Mouse (Mus musculus) inflammation-experienced regulatory T-cells (primary cell): Measurements from ENCODE around the gene Pmvk. TPM values are rescaled to one million over a fixed set of nuclear protein-coding genes. Genes with fewer than 3 reads are reported as not detected.

Experiments
- polyA plus RNA-seq, 2 experiments: library from polyadenylated mRNA; unstranded; fragments of 100-300 nt; shearing (Covaris generic); gene quantifications; one replicate each; pipeline ENCODE4 v1.2.1; 2017

Pmvk gene
- 10 to 100 TPM; 17.2 to 17.9 TPM for polyA plus RNA-seq

DNA sequence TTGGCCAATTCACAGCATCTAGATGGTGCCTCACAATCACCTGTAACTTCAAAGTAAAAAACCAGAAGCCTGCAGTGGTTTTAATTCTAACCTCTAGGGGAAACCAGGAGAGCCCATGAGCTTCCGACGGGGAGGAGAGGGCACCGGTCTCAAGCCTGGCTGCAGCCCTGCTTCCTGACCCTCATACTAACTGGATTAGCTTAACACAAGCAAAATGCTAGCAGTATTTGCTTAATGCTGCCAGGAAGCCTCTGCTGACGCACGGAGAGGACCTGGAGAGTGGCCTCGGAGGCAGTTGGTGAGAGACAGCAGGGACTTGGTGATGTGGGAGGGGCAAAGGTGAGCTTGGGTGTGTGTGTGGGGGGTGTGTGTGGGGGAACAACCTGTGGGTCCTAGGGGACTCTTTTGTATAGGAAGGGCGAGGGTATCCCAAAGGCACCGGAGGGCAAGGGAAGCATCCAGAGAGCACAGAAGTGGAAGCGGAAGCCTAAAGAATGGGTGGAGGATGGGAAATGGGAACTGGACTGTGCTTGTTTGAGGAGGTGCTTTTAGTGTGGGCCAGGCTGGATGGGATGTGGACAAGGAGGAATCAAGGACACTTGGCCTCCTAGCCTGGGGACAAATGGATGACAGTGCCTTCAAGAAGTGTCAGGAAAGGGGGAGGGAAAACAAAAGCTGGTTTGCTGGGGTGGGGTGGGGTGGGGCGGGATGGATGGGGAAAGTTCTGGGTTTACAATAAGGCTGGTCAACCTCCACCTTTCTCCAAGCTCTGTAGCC is at the start of gene Pmvk:
TSS of gene Pmvk (plus strand) at position 141 of the 777 bp plus-strand sequence.

DNA sequence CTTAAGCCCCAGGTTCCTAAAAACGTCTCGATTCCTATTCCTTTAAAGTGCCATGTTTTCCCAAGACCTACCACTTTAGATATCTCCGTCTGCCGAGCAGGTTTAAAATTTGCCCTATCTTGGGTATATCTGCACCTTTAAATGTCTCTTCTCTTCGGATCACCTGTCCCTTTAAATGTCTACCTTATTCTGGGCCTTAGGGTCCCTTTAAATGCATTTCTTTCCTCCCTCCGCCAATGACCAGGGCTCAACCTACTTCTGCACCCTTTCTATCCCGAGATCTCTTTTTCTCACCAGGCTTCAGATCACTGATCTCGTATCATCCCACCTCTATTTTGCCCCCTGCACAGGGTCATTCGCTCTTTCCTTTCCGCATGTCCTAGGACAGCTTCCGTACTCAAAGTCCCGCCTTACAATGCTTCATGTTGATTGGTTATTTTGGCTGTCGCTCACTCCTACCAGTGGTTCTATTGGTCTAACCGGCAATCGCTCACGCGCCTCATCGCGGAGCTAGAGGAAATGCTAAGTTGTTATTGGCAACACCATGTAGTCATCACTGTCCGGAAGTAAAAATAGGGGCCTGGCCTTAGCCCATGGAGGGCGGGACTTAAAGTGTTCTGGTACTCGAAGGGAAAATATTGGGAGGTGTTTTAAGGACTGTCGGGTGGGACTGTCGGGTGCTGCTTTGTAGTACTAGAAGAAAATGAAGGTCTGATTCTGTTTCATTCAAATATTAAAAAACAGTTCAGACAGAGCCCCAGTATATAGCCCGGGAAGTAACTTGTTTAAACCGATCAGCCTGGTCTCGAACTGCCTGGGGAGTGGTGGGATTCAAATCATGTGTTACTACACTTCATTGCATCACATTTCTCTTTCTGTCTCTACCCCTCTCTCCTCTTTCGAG is 42.6 kb upstream of the Pmvk start, which contains the start of gene Flad1:
TSS of gene Flad1 (minus strand) at position 381 of the 904 bp plus-strand sequence.

DNA sequence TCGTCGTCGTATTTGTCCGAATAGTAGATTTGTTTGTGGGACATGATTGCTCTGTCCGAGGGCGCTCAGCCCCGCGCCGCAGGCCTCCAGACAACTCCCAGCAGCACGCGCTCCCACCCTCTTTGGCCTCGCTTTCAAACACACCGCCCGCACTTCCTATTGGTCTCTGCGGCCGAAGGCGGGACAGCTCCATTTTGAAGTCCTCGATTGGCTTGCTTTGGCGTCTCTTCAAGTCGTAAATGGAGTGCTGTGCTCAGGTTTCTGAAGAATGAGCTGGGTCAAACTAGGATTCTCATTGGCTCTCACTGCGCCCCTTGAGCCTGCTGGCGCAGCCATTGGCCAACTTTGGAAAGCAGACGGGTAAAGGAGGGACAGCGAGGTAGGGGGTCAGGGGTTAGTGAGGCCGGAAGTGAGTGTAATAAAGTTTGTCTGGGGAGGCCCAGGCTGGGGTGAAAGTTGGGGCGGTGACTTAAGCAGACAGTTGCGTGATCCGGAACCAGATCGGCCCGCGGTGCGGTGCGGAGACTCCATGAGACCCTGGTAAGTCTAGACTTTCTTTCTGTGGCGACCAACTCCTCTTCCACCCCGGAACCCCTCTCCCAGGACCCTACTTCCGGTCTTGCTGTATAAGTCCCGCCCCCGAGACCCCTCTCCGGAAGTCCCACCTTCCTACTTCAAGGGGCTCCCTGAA is 36.0 kb upstream of the Pmvk start, which contains the start of the genes Cks1b and Shc1:
TSS of gene Cks1b (minus strand) at position 214 of the 691 bp plus-strand sequence.
TSS of gene Shc1 (plus strand) at position 274 of the 691 bp plus-strand sequence.

DNA sequence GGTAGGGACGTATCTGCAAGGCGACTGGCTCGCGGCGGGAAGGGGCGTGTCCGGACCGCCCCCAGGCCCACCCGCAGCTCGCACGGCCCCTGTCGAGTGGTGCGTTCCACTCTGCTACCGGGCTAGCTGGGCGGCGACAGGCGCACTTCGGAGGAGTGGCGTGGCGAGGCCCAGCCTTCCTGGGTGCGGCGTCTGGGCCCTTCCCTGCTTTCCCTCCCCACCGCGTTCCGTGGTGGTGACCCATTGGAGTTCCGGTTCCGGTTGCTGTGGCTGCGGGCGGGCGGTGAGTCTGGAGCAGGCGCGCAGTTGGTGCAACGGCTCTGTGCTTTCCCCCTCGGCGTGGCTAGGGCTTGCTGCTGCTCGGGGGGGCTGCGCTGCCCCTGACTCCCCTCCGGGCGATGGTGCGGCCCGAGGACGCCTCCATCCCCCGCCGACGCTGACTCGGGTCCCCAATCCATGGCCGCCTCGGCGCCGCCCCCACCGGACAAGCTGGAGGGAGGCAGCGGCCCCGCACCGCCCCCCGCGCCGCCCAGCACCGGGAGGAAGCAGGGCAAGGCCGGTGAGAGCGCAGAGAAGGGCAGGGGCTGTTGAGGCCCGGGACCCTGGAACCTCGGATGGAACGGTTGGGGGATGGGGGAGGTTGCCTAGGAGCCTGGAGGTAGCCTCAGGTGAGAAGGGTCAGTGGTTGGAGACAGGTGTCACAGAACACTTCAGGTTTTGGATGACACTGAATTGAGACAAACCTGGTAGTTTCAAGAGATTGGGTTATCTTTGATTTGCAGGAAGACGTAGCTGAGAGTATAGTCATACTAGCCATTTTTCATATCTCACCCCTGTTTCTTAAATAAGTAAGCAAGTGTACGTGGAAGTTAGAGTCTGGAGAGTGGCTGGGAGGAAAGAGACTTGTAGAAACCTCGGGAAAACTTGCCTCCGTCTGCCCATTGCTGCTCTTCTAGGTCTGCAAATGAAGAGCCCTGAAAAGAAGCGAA is 23.9 kb upstream of the Pmvk start, which contains the start of gene Pygo2:
TSS of gene Pygo2 (plus strand) at position 44 of the 989 bp plus-strand sequence.

DNA sequence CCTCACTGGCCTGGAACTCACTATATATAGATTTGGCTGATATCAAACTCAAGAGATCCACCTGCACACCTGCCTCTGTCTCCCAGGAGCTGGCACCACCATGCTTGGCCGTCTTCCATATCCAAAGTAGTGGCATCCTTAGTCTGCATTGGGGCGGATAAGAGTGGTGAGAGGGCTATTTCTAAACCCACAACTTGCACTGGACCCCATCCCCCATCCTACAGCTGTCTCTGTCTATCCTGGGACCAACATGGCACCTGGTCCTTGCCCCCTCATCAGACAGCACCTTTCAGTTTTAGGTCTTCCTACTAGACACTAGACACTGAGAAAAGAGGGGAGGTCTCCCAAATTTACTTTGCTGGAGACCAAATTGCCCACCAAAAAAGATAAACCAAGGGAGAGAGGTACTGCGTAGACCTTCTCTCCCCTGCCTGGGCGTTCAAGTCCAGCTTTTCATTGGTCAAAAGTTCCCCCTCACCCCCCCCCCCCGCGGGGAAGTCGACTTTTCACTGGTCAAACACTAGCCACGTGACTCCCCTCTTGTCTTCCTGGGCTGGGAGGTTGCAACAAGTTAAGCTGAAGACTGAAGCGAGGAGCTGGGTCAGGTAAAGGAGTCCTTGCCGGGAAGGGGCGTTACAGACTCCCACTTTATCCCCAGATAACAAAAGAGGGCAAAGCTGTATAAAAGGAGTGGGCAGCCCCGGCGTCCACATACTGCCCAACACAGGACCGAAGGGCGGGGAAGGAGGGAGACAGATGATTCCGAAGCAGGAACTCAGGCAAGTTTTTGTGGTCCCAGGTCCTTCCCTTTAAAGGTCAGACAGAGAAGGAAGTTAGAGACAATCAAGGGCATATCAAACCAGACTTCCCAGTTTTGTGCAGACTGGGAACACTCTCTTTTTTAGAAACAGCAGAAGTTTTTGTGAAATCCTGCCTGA is 17.9 kb upstream of the Pmvk start, which contains the start of gene Pbxip1:
TSS of gene Pbxip1 (plus strand) at position 531 of the 938 bp plus-strand sequence.

Other genes starting within 250 kb of the Pmvk start
- 1 to 10 TPM in 1 of 2 experiments, under 1 TPM in 1; 0.88 to 1.6 TPM for gene Thbs3, start 239.4 kb upstream of the Pmvk start, polyA plus RNA-seq
- 100 to 1,000 TPM; 121 to 126 TPM for gene Mtx1, start 227.5 kb upstream of the Pmvk start, polyA plus RNA-seq
- 1 to 10 TPM in 1 of 2 experiments, not detected in 1; 1.2 TPM for gene Muc1, start 225.5 kb upstream of the Pmvk start, polyA plus RNA-seq
- 100 to 1,000 TPM; 235 to 244 TPM for gene Krtcap2, start 208.6 kb upstream of the Pmvk start, polyA plus RNA-seq
- gene Trim46, start 208.2 kb upstream of the Pmvk start, polyA plus RNA-seq, result 1 to 10 TPM; 3.0 to 3.5 TPM
- 10 to 100 TPM; 84.5 to 92.4 TPM for gene Dpm3, start 195.2 kb upstream of the Pmvk start, polyA plus RNA-seq
- 100 to 1,000 TPM; 239 to 241 TPM for gene Slc50a1, start 184.0 kb upstream of the Pmvk start, polyA plus RNA-seq
- not detected for gene Efna1, start 173.4 kb upstream of the Pmvk start, polyA plus RNA-seq
- gene Efna3, start 131.6 kb upstream of the Pmvk start, polyA plus RNA-seq, result under 1 TPM in 1 of 2 experiments, not detected in 1; 0.49 TPM
- under 1 TPM; 0.42 to 0.82 TPM for gene Efna4, start 116.5 kb upstream of the Pmvk start, polyA plus RNA-seq
- gene Adam15, start 104.5 kb upstream of the Pmvk start, polyA plus RNA-seq, result 10 to 100 TPM; 24.1 to 31.4 TPM
- under 1 TPM; 0.27 to 0.37 TPM for gene Dcst2, start 92.6 kb upstream of the Pmvk start, polyA plus RNA-seq
- under 1 TPM; 0.32 to 0.40 TPM for gene Dcst1, start 89.3 kb upstream of the Pmvk start, polyA plus RNA-seq
- gene Zbtb7b, start 59.8 kb upstream of the Pmvk start, polyA plus RNA-seq, result 10 to 100 TPM; 45.3 to 49.2 TPM
- 1 to 10 TPM in 1 of 2 experiments, not detected in 1; 1.8 TPM for gene Lenep, start 51.7 kb upstream of the Pmvk start, polyA plus RNA-seq
- 10 to 100 TPM; 54.6 to 58.7 TPM for gene Flad1, start 42.7 kb upstream of the Pmvk start, polyA plus RNA-seq
- 10 to 100 TPM; 13.5 to 16.3 TPM for gene Cks1b, start 36.2 kb upstream of the Pmvk start, polyA plus RNA-seq
- gene Shc1, start 36.1 kb upstream of the Pmvk start, polyA plus RNA-seq, result 10 to 100 TPM; 69.6 to 83.1 TPM
- gene Pygo2, start 24.3 kb upstream of the Pmvk start, polyA plus RNA-seq, result 10 to 100 TPM; 76.0 to 78.7 TPM
- 100 to 1,000 TPM; 113 to 129 TPM for gene Pbxip1, start 17.8 kb upstream of the Pmvk start, polyA plus RNA-seq
- gene Kcnn3, start 65.6 kb downstream of the Pmvk start, polyA plus RNA-seq, result under 1 TPM; 0.04 to 0.12 TPM